In the genomic region with DNA sequence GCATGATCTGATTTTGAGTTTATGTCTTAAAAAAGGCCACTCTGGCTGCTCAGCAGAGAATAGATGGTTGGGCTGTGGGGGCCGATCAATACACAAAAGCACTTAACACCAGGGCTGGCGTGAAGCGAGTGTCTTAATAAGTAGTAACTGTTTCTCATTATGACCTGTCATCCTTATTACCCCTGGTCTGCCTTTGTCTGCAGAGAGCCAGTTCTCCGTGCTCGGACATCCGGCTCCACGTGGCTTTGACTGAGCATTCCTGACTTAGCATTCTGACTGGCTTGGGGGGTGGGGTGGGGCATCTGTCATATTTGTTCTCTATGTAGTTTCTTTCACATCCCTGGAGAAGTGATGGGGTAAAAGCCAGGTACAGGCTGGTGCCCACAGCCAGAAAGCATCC, we compare ENCODE assay signal across 19 mouse cellular contexts. TPM values are rescaled to one million over a fixed set of nuclear protein-coding genes. Genes with fewer than 3 reads are reported as not detected.
DNase-seq lines count a peak whose midpoint lies in the region; ATAC-seq lines count a peak whose summit lies in the region.
"Had no signal": no experiment of that assay in that cellular context is flagged by ENCODE, and none has a peak within 500 bp of the region (broad histone marks: within the 10 kb centered on the region; RNA-seq: fewer than 3 reads in every experiment).

No protein-coding gene starts in this region.

- no peaks in the 10 kb centered on the region; the same call in 1 of the 2 replicates for H3K27me3 ChIP-seq in hindbrain, embryonic 12.5 days
- no peaks in the 10 kb centered on the region for H3K27me3 ChIP-seq in hindbrain, embryonic 16.5 days (replicated peaks; ENCODE audit: control insufficient read depth, insufficient read depth, low read length)
- no peaks in the 10 kb centered on the region for H3K27me3 ChIP-seq in neural tube, embryonic 12.5 days (replicated peaks)
- H3K27me3 ChIP-seq in embryonic facial prominence, embryonic 10.5 days (replicated peaks; ENCODE audit: low read depth, poor library complexity, severe bottlenecking), result peaks cover 57% of the 10 kb centered on the region
- H3K27me3 ChIP-seq in forebrain, embryonic 15.5 days, result no peaks in the 10 kb centered on the region
- H3K27me3 ChIP-seq: limb, embryonic 15.5 days; Patski had no signal

- peak overlapping the region; percentile 17; the same call in 1 of the 2 replicates for H3K4me2 ChIP-seq in hindbrain, embryonic 12.5 days (replicated peaks)
- H3K4me2 ChIP-seq in hindbrain, embryonic 16.5 days (ENCODE audit: low read length), result no peak overlapping the region
- H3K4me2 ChIP-seq in neural tube, embryonic 12.5 days (replicated peaks), result 0 out of 2 replicates have a peak overlapping the region, but pooled peaks have one; percentile 5
- no peak overlapping the region for H3K4me2 ChIP-seq in forebrain, embryonic 15.5 days (replicated peaks)
- H3K4me2 ChIP-seq: limb, embryonic 15.5 days had no signal

- H3K36me3 ChIP-seq in hindbrain, embryonic 12.5 days, result no peaks in the 10 kb centered on the region
- no peaks in the 10 kb centered on the region for H3K36me3 ChIP-seq in hindbrain, embryonic 16.5 days (ENCODE audit: control insufficient read depth, insufficient read depth, low read length)
- no peaks in the 10 kb centered on the region for H3K36me3 ChIP-seq in neural tube, embryonic 12.5 days
- H3K36me3 ChIP-seq in embryonic facial prominence, embryonic 10.5 days (replicated peaks), result no peaks in the 10 kb centered on the region
- no peaks in the 10 kb centered on the region for H3K36me3 ChIP-seq in forebrain, embryonic 15.5 days
- H3K36me3 ChIP-seq: limb, embryonic 15.5 days had no signal

- no peak overlapping the region for H3K27ac ChIP-seq in hindbrain, embryonic 12.5 days
- H3K27ac ChIP-seq in hindbrain, embryonic 16.5 days (ENCODE audit: low read depth, low read length), result no peak overlapping the region
- H3K27ac ChIP-seq in neural tube, embryonic 12.5 days, result no peak overlapping the region
- peak overlapping the region; percentile 57 for H3K27ac ChIP-seq in embryonic facial prominence, embryonic 10.5 days (replicated peaks)
- no peak overlapping the region for H3K27ac ChIP-seq in forebrain, embryonic 15.5 days (replicated peaks)
- H3K27ac ChIP-seq: limb, embryonic 15.5 days had no signal

- no peak for DNase-seq in neural tube, embryonic 10.5 days (ENCODE audit: extremely low spot score, low spot score)
- DNase-seq in embryonic facial prominence, embryonic 10.5 days (ENCODE audit: low spot score), result peak; percentile 74
- peak; percentile 66 for DNase-seq in mesoderm, embryonic 11.5 days (ENCODE audit: low read depth, low spot score)
- no peak for DNase-seq in Muller cell, postnatal 12 days (ENCODE audit: inconsistent ontology term)
- DNase-seq: adrenal gland, postnatal 10 days; cerebellum, adult 9-11 months; gastrocnemius, postnatal 36 days; kidney, adult 11 months; liver, postnatal 0 days; right cerebral cortex, adult 18-20 months had no signal

- peaks cover 20% of the 10 kb centered on the region for H3K4me1 ChIP-seq in hindbrain, embryonic 12.5 days
- H3K4me1 ChIP-seq in hindbrain, embryonic 16.5 days (ENCODE audit: control insufficient read depth, insufficient read depth, low read depth, low read length), result no peaks in the 10 kb centered on the region; the same call in 1 of the 2 replicates
- H3K4me1 ChIP-seq in neural tube, embryonic 12.5 days, result peaks cover 25% of the 10 kb centered on the region
- peaks cover 58% of the 10 kb centered on the region for H3K4me1 ChIP-seq in embryonic facial prominence, embryonic 10.5 days
- peaks cover 11% of the 10 kb centered on the region for H3K4me1 ChIP-seq in forebrain, embryonic 15.5 days

- no peaks in the 10 kb centered on the region for H3K9me3 ChIP-seq in hindbrain, embryonic 12.5 days (replicated peaks)
- no peaks in the 10 kb centered on the region for H3K9me3 ChIP-seq in hindbrain, embryonic 16.5 days (ENCODE audit: control insufficient read depth, low read length)
- no peaks in the 10 kb centered on the region for H3K9me3 ChIP-seq in neural tube, embryonic 12.5 days
- no peaks in the 10 kb centered on the region for H3K9me3 ChIP-seq in embryonic facial prominence, embryonic 10.5 days
- no peaks in the 10 kb centered on the region for H3K9me3 ChIP-seq in forebrain, embryonic 15.5 days
- H3K9me3 ChIP-seq: limb, embryonic 15.5 days; megakaryocyte, embryonic 14.5 days had no signal

- H3K4me3 ChIP-seq in hindbrain, embryonic 12.5 days, result no peak overlapping the region
- no peak overlapping the region for H3K4me3 ChIP-seq in hindbrain, embryonic 16.5 days (ENCODE audit: low read length)
- no peak overlapping the region for H3K4me3 ChIP-seq in neural tube, embryonic 12.5 days
- 0 out of 2 replicates have a peak overlapping the region, but pooled peaks have one; percentile 2 for H3K4me3 ChIP-seq in embryonic facial prominence, embryonic 10.5 days
- no peak overlapping the region for H3K4me3 ChIP-seq in forebrain, embryonic 15.5 days
- H3K4me3 ChIP-seq: erythroblast, embryonic 14.5 days; limb, embryonic 15.5 days; megakaryocyte, embryonic 14.5 days had no signal

- WGBS in hindbrain, embryonic 12.5 days, result 7% methylated on average over 7 of the region's 7 CpGs
- 10% methylated on average over 7 of the region's 7 CpGs for WGBS in hindbrain, embryonic 16.5 days
- 3% methylated on average over 7 of the region's 7 CpGs for WGBS in neural tube, embryonic 12.5 days
- 13% methylated on average over 7 of the region's 7 CpGs for WGBS in embryonic facial prominence, embryonic 10.5 days
- 17% methylated on average over 7 of the region's 7 CpGs for WGBS in forebrain, embryonic 15.5 days

- no peak overlapping the region for H3K9ac ChIP-seq in hindbrain, embryonic 12.5 days
- H3K9ac ChIP-seq in hindbrain, embryonic 16.5 days (ENCODE audit: low read depth, low read length), result no peak overlapping the region
- H3K9ac ChIP-seq in neural tube, embryonic 12.5 days, result peak overlapping the region; percentile 13; the same call in 1 of the 2 replicates
- no peak overlapping the region for H3K9ac ChIP-seq in forebrain, embryonic 15.5 days (replicated peaks)
- H3K9ac ChIP-seq: limb, embryonic 15.5 days; liver, postnatal 0 days had no signal

- no peak for ATAC-seq in hindbrain, embryonic 12.5 days (ENCODE audit: low FRiP score)
- ATAC-seq in hindbrain, embryonic 16.5 days, result no peak
- no peak for ATAC-seq in neural tube, embryonic 12.5 days (ENCODE audit: low FRiP score, low read depth)
- ATAC-seq in forebrain, embryonic 15.5 days (replicated peaks), result no peak
- ATAC-seq: forebrain, embryonic 16.5 days; liver, postnatal 0 days; Patski had no signal

RNA-seq across cellular contexts. Expression of gene Med13l, which starts 31.2 kb away (rescaled TPM):
- polyA plus RNA-seq in hindbrain, embryonic 12.5 days (2016; fragmentation: Nextera tagmentation; extraction: Ambion mirVana), result 18.1 and 18.7 TPM in 2 replicates
- polyA plus RNA-seq in hindbrain, embryonic 16.5 days (2015; fragmentation: Nextera tagmentation; extraction: Ambion mirVana), result 11.5 and 12.4 TPM in 2 replicates
- 14.8 and 15.6 TPM in 2 replicates for polyA plus RNA-seq in neural tube, embryonic 12.5 days (2016; fragmentation: Nextera tagmentation; extraction: Ambion mirVana)
- polyA plus RNA-seq in embryonic facial prominence, embryonic 10.5 days (2016; fragmentation: Nextera tagmentation; extraction: Ambion mirVana), result 11.5 and 11.6 TPM in 2 replicates
- polyA plus RNA-seq in forebrain, embryonic 15.5 days (2015; fragmentation: Nextera tagmentation; extraction: Ambion mirVana), result 23.7 and 23.9 TPM in 2 replicates

Comparison
In these comparisons a context has a peak if more than half of its experiments do, and no peak if none do; other contexts are left out.
1. H3K4me2 ChIP-seq: peak in hindbrain, embryonic 12.5 days (single experiment) and neural tube, embryonic 12.5 days (single experiment); none in hindbrain, embryonic 16.5 days (single experiment) and forebrain, embryonic 15.5 days (single experiment).
2. DNase-seq: peak in embryonic facial prominence, embryonic 10.5 days (single experiment) and mesoderm, embryonic 11.5 days (single experiment); none in neural tube, embryonic 10.5 days (single experiment) and Muller cell, postnatal 12 days (single experiment).